Mouse (Mus musculus): ENCODE measurements around the gene Dgkz.

Gene Dgkz

DNA sequence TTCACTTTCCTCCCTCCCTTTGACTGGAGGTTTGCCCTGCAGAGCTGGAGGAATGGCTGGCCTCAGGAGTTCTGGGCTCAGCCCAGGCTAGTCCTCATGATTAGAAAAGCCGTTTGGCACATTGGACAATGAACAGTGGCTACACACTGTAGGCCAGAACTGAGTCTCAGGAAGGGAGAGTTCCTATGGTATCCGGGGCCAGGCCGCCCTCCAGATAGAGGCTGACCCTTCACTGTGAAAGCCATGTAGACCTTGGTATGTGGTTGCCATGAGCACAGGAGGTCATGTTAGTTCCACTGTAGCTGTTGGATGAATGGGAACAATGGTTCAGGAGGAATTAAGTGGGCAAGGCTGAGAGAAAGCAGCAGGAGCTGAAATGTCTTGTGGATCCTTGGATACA is 17.7 kb upstream of the Dgkz start:
- no peak for DNase-seq

DNA sequence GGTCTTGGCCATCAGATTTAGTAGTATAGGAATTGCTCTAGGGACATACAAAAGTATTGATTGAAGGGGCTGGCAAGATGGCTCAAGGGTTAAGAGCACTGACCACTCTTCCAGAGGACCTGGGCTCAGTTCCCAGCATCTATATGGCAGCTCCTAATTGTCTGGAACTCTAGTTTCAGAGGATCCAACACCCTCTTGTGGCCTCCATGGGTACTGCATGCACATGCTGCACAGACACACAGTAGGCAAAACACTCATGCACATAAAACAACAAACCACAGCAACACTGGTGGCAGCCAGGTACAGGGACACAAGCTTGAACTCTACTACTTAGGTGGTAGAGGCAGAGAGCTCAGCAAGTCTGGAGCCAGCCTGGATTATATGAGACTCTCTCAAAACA is 14.1 kb upstream of the Dgkz start:
- DNase-seq: peak in 1 of 2 experiments; percentile 30

DNA sequence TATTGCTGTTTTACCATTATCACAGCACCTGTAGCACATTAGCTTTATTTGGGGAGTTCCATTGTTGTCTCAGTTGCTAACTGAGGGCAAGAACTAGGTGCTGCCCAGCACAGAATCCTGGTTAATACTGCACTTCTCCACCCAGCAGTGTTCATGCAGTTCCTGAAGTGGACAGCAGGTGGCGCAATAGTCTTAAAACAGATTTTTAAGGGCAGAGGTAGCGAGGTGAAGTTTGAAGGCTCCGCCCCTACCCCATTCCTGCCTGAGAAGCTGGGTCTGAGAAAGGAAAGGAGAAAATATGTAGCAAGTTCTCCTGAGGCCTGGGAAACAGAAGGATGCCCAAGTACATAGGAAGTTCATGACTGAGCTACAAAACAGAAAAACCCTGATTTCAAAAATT is 11.9 kb upstream of the Dgkz start:
- DNase-seq: peak; percentile 89 to 98

DNA sequence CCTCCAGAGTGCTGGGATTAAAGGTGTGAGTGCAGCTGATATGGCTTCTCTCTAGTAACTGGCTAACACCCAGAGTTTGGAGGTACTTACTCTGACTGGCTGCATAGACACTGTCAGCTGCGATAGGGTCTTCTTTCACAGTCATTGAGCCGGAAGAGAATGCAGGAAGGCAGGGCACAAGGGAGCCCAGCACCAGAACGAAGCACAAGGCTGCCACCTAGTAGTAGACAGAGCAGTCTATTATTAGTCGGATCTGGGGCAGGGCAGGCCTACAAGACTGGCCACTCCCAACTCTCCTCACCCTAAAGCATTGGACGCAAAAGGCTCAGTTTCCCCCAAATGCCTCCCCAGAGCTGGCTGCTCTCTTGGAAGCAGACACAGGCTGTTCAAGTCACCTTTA is 10.4 kb upstream of the Dgkz start:
- DNase-seq: peak in 1 of 2 experiments; percentile 57

DNA sequence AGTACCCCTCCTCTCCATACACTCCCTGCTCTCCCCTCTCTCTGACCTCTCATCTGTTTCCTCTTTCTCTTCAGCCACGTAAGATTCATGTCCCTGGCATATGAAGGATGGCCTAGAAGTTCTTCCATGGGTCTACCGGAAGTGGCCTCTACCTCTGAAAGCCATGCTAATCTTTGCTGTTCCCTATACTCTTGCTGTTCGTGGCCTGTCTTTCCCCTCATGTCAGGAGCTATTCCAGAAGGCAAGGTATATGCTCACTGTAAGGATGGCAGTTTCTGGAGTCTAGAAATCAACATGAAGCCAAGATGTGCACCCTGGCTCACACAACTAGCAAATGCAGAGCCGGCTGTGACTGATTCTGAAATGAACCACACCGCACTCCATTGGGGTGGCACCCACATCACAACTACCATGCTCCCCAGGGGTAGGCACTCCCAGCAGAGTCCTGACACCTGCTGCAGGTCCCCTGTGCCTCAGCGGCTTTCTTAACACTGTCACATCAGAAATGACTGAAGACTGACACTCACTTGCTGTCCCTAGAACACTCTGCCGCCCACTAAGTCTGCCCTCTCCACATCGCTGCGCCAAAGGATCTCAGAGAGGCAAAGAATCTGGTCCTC is 9.4 kb upstream of the Dgkz start:
- DNase-seq: no peak

DNA sequence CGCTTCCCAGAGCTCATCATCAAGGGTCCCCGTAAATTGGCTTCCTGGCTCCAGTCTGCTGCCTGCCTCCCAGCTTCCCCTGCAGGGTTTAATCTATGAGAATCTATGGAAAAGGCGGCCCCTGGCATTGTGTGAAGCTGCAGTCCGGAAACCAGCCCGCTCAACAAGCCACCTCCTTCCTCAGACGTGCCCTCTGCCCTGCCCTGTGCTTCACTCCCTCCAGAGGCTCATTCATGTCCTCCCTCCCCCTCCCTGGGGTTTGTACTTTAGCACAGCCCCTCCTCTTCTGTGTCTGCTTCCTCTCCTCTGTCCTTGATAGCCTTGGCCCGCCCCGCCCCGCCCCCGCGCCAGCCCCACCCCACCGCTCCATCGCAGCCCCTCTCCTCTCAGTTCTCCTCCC is 8.8 kb upstream of the Dgkz start:
- peak; percentile 86 to 95 for DNase-seq

DNA sequence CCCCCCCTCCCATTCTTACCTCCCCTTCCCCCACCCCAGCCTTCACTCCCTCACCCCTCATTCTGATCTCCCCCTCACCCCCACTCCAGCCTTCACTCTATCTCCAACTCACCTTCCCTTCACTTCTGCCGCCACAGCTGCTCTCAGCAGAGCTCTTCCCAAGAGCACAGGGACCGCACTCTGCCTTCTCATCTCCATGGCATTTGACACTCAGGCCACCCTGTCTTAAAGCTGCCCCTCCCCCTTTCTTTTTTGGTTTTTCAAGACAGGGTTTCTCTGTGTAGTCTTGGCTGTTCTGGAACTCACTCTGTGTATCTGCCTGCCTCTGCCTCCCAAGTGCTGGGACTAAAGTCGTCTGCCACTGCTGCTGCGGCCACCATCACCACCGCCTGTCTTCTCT is 5.2 kb upstream of the Dgkz start:
- no peak for DNase-seq

DNA sequence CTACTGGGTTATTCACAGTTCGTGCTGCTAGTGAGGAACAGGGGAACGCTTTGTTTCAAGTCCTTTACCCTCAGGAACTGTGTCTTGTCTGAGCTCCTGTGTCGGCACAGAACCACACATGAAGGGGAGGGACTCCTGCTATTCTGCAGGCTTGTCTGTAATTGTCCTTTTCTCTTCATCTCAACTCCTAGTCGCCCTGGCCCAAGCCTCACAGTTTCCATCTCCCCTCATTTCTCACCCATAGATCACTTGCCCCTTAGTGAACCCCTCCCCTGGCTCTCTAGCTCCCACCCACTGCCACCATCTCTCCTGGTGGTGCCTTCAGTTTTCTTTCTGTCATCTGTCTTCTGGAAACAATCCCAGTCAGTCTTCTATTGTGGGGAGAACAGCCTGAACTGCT is 4.6 kb upstream of the Dgkz start:
- DNase-seq: no peak

DNA sequence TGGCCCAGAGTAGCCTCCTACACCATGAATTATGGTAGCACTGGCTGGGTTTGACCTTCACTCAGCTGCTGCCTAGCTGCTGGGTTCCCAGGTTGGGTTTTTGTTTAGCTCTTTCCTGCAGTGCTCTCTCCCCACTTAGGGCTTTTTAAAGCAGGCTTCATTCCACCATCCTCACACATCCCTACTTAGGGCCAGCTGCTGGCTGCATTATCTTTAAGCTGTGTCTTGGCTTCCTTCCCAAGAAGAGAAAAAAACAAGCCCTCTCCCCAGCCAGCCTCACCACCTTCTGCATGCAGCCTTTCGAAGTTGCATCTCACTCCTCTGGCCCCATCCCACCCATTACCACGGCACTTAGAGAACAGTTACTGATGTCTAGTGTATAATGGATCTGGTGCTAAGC is 2.9 kb upstream of the Dgkz start:
- no peak for DNase-seq

DNA sequence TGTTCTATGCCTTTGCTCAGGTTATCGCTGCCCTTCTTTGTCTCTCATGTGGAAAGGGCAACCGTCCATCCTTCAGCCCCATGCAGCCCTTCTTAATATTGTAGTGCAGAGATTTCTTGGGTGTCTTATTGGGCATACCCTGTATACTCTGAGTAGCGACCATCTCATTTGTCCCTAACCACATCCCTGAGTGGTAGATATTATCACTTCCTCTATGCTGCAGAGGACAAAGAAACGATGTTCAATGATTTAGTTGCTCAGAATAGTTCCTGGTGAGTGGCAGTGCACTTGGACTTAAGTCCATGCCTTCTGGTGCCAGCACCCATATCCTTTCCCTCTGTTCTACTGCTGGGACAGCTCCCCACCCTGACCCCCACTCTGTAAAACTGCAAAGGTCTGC is 2.3 kb upstream of the Dgkz start:
- DNase-seq: no peak

DNA sequence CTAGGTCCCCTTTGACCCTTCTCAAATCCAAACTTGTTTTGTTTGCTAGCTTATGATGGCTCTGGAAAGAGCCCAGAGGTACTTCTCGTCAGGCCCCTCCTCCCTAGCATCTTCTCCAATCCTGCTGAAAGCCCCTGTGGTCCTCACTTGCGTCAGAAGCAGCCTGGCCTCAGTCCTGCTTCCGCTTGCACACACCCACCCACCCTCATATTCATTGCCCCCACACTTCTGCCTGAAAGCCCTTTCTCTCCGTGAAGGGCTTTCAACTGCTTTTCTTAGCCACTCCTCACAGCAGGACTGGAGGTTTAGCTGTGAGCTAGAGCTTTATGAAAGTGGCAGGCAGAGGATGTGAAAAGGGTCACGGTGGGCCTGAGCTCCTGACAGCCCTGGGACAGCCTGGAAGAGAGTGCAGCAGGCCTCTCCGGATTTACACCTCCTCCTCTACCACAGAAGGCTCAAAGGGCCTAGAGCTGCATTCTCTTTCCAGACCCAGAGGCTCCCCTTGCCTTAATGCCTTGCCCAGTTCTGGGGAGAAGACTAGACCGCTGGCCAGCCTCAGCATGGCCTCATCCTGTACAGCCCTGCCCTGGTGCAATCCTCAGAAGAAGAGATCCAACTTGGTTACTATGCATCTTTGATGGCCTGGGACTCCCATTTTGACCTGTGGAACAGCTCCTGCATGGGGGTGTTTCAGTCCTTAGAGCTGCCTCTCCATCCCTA is 2.1 kb downstream of the Dgkz start:
- no peak for DNase-seq

DNA sequence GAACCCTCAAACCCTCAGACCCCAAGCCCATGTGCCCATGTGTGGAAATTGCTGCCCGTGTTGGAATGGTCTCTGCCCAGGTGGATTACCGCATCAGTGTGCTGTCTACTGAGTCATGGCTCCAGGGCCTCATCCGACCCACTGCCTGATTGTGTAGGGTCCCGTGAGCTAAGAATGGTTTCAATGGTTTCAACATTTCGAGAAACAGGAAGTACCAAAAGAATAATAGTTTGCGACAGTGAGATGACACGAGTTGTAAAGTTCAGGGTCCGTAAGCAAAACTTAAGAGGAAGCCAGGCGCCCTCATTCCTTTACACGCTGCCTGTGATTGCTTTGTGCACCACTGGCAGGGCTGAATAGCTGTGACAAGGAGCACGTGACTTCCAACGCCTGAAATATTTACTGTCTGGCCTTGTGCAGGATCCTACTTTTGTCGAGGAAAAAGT is 3.5 kb downstream of the Dgkz start:
- DNase-seq: peak in 1 of 2 experiments; percentile 30

DNA sequence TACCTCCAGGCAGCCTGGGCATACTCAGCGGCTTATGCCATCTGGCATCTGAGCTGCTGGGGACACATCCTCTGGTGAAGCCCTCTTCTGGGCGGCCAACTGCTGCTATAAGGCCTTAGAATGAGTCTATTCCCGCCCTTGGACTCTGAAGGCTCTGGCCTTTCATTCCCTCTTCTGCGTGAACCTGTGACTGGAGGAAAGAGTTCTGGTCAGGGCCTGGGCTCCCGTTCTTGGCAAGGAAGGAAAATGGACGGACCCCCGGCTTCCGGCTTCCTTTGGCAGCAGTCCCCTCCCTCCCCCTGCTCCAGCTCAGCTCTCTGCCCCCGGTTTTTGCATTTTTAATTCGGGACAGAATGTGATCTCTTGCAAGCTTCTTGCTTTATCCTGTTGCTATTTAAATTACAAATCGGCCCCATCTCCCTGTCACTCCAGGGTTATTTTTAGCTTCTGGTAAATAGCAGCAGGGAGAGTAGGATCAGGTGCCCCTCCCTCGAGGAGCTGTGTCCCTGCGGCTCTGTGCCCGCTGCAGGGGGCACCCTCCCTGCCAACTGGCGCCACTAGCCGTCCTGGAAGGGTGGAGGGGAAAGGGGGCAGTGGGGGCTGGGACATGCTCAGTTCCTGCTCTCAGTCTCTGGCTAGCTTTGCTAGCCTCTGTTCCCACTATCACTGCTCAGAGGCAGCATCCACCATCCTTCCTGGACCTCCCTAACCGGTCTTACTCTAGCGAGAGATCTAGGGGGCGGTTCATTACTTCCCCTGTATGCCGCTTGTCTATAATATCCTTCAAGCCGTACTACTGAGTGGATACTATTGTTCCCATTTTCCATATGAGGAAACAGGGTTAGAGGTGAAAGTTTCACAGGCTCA is 4.2 kb downstream of the Dgkz start:
- peak; percentile 38 to 73 for DNase-seq

DNA sequence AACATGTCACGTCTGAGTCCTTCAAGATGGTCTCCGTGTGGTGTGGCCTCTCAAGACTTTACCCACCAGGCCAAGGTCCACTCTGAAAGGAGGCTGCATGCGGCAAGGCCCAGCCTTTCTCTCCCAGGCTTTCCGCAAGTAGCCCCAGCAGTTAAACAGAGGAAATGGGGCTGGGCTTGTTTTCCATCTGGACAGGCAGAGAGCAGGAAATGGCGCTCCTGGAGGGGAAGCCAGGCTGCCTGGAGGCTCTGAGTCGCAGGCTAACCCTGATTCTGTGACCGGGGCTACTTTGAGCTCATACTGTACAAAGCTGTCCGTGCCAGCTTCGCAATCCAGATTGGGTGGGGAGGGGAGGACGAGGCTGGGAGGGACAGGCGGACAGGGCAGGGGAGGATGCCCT is 7.7 kb downstream of the Dgkz start:
- DNase-seq: peak; percentile 61 to 82

DNA sequence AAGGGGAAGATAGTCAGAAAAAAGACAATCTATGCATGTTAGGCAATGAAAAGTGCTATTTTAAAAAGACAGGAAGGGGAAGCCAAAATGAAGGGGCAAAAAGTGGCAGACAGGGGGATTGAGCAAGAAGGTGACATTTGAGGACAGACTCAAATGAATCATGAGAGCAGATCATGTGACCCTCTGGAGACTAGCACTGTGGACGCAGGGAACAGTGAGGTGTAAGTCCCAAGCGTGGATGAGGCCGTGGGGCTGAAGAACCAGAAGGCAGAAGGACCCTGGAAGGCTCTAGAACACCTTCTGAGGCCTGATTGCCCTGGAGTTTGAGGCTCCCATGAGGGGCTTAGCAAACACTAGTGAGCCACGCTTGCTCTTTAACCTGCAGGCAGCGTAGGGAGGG is 9.3 kb downstream of the Dgkz start:
- no peak for DNase-seq

DNA sequence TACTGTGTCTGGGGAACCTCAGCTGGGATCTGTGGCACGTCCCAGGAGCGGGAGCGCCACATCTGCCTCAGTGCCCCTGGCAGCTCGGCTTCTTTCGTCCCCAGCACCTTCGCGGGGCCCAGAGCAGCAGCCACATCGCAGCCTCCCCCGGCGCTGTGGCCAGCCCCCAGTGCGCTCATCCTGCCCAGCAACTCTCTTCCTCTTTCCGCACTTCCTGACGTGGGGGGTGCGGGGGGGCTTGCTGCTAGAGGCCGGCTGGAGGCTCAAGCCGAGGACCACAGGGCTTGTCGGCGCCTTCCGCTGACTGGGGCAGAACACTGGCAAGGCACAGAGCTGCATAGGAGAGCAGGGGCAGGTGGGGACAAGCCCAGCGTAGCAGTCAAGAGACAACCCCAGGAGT is 10.2 kb downstream of the Dgkz start:
- peak; percentile 86 to 92 for DNase-seq

DNA sequence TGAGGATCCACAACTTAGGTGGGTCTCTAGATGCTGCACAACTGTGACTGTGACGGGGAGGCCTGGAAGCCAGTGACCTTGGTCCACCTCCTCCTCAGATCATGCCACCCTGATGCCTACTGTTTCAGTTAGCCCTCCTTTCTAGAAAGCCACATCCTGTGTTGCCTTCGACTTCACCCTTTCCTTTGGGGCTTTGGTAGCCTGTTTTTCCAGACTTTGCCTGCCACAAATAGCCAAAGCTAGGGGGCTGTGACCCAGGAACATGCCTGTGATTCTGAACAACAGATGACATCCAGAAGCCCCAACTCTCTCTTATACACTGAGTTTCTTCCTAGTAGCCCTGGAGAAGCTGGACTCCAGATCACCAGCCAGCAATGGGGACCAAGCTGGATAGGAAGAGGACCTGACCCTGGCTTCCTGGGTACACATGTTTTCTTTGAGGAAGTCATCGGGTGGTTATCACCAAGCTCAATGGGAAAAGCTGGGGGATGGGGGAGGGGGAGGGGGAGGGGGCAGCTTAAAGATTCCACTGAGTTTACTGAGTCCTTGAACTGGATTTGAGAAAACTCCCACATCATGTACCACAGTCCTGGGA is 11.0 kb downstream of the Dgkz start:
- DNase-seq: no peak

DNA sequence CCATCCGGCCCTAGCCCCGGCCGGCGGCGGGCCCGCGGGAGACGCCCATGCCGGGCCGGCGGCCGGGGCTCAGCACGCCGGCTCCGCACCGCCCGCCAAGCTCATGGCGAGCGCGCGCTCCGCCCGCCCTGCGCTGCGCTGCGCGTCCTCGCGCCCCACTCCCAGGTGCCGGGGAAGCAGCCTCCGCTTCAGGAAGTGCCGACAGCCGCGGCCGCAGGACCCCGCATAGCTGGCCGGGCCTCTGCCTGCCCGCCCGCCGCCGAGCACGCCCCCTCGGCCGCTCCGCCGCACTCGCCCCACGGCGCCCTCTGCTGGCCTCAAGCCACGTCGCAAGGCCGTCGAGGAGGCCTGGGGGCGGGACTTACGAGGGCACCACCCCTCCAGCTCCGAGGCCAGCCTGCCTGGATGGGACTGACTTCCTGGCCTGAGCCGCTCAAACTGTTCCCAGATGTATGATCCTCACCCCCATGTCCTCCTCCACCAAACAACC is 12.2 kb downstream of the Dgkz start:
- peak; percentile 97 for DNase-seq

DNA sequence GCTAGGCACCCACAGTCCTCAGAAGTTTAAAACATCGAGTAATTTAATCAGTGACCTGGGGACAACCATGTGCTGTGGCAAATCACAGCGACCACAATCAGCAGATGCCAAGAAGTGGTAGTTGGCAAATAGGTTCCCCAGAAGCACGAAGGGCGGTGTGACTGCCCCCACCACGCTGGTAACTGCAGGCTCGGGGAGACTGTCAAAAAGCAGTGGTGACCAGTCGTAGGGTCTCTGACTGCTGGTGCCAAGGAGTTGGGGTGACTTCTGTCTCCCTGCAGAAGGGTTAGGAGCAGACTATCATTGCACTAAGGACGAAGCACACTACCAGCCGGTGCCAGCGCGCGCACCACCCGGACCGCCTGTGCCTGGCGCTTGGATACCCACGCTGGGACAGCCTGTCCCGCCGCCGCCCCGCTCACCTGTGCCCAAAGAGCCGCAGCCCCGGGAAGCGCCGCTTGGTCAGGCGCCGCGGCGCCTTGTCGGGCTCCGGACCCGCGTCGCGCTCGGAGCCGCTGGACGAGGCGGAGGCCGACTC is 12.7 kb downstream of the Dgkz start:
- DNase-seq: peak; percentile 36 to 70

DNA sequence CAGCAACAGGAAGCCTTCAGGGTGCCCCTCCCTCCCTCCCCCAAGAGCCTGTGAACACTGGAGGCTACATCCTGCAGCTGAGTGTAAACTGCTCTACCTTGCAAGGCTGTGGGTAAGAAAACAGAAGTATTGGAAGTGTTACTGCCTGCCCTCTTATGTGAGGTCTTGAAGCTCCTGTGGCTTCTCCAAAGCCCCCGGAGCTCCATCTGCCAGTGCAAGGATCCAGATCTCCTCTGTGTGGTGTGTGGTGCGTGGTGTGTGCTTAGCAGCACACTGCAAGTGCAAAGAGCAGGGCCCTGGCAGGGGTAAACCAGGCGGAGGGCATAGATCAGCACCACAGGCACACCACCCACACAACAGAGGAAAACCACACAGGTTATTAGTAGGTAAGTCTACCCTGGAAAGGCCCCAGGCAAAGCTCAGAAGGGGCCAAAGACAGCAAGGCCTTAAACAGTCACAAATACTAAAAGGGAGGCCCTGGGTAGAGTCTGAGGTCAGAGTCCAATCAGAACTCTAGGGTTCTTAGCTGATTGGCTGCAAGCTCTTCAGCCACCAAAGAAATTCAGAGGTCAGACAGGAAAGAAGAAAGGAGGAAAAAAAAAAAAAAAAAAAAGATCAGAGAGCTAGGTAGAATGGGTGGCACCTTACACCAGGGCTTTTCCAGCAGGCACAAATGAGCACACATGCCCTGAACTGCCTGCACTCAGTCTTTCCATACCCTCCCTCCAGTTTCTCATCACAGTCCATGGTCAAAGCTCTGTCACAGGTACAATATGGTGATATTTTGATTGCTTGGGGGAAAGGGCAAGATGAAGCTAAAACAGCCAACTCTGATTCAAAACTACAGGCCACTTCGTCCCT is 13.5 kb downstream of the Dgkz start:
- peak; percentile 51 to 83 for DNase-seq

DNA sequence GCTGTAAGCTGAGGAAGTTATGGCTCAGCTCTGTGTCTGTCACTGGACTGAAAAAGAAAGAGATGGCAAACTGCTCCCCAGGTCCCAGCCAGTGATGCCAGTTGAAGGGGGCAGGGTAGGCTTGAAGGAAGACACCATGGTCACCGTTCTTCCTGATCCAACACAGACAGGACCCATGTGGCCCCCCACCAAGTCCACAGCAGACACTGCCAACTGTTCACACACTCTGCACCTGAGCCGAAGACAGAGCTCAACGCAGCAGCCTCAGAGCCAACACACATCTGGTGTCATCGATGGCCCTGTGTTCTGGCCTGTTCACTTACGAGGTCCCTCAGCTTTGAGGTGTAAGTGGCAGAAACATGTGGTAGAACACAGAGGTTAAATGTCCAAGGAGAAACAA is 15.2 kb downstream of the Dgkz start:
- DNase-seq: no peak

All from kidney, postnatal 25 days (tissue).